Mouse (Mus musculus) neural tube, embryonic 11.5 days (tissue): ENCODE results near the gene Hyal1. TPM values are rescaled to one million over a fixed set of nuclear protein-coding genes. Genes with fewer than 3 reads are reported as not detected.
A peak's percentile ranks its signal among the peaks of the same experiment; 100 is the strongest.

Source experiments
- ATAC-seq: fragments of 200-750 bp; cut with Nextera tagmentation; 2 replicates; pipeline ENCODE4 v1.8.0; 2017; ENCODE audit warnings: moderate number of reproducible peaks, mild to moderate bottlenecking, moderate TSS enrichment, moderate library complexity; ENCODE audit not compliant: insufficient read depth, low FRiP score, low TSS enrichment
- DNase-seq: peaks from one replicate; pipeline ENCODE4 v3.0.0-alpha.2; 2015; ENCODE audit warnings: low spot score
- H3K27ac ChIP-seq: fragments of 300-500 bp; sonication (generic); 2 replicates; pipeline ENCODE4 v1.5.1; 2014; ENCODE audit warnings: low read depth, mild to moderate bottlenecking, low read length
- H3K27me3 ChIP-seq: fragments of 300-500 bp; sonication (generic); 2 replicates; pipeline ENCODE4 v1.6.1; 2014; ENCODE audit warnings: mild to moderate bottlenecking, low read length, mixed read lengths; ENCODE audit not compliant: control insufficient read depth, insufficient read depth
- H3K36me3 ChIP-seq: fragments of 300-500 bp; sonication (generic); 2 replicates; pipeline ENCODE4 v1.6.1; 2014; ENCODE audit warnings: mild to moderate bottlenecking, low read length, moderate library complexity, mixed read lengths; ENCODE audit not compliant: control insufficient read depth, insufficient read depth
- H3K4me1 ChIP-seq: fragments of 300-500 bp; sonication (generic); 2 replicates; pipeline ENCODE4 v1.6.1; 2014; ENCODE audit warnings: low read length, mixed read lengths; ENCODE audit not compliant: control insufficient read depth, insufficient read depth
- H3K4me2 ChIP-seq: fragments of 300-500 bp; sonication (generic); 2 replicates; pipeline ENCODE4 v1.6.1; 2014; ENCODE audit warnings: low read depth, mild to moderate bottlenecking, moderate library complexity
- H3K4me3 ChIP-seq: fragments of 300-500 bp; sonication (generic); 2 replicates; pipeline ENCODE4 v1.5.1; 2014; ENCODE audit warnings: low read depth, low read length
- H3K9ac ChIP-seq: fragments of 300-500 bp; sonication (generic); 2 replicates; pipeline ENCODE4 v1.6.1; 2014; ENCODE audit warnings: mild to moderate bottlenecking, low read length
- H3K9me3 ChIP-seq: fragments of 300-500 bp; sonication (generic); 2 replicates; pipeline ENCODE4 v1.6.1; 2016; ENCODE audit warnings: low read length; ENCODE audit not compliant: control insufficient read depth
- WGBS: fragments of 180-500 bp; shearing (Covaris S2); extraction: QIAGEN DNeasy Blood & Tissue Kit; methylation state at CpG from one replicate; pipeline ENCODE4 v1.1.7; 2014; 5-methylcytosine and 5-hydroxymethylcytosine counted together
- polyA plus RNA-seq: library from polyadenylated mRNA; unstranded; fragments of >200 nt; fragmentation: Nextera tagmentation; extraction: Ambion mirVana; gene quantifications from 2 replicates; pipeline ENCODE4 v1.2.1, GENCODE M21; 2014

Hyal1 gene
- polyA plus RNA-seq, 1 experiment from 2014 or later = 4.0 TPM

DNA sequence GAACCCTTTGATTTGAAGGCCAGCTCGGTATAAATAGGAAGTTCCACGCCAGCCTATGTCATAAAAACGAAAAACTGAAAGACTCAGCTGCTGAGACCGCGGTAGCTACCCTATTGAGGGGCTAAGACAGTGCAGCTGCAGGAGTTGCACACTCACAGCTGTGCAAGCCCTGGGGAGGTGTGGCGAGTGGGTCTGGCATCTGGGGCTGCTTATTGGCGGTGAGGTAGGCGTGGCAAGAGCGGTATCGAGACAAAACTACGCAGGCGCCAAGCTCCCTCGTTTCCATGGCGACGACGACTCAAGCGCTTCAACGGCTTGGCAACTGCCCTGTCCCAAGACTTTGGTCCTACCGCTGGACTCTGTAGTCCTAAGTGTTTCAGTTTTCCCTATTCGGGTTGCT is 29.7 kb upstream of the Hyal1 start, which contains the start of gene Zmynd10:
TSS of gene Zmynd10 (plus strand) at position 273 of the 400 bp plus-strand sequence.
- WGBS = 4% methylated on average over 20 of the region's 20 CpGs
- peaks cover 28% of the 10 kb centered on the region for H3K4me1 ChIP-seq
- H3K4me3 ChIP-seq = no peak within 1 kb of the TSS
- H3K27me3 ChIP-seq = peaks cover 24% of the 10 kb centered on the region
- H3K27ac ChIP-seq = no peak within 1 kb of the TSS
- no peak within 1 kb of the TSS for H3K9ac ChIP-seq
- DNase-seq (peak; percentile 88), ATAC-seq (peak; percentile 52)
- peak within 1 kb of the TSS; percentile 29 for H3K4me2 ChIP-seq
- peaks cover 2% of the 10 kb centered on the region; the same call in 1 of the 2 replicates for H3K36me3 ChIP-seq
- no peaks in the 10 kb centered on the region for H3K9me3 ChIP-seq

DNA sequence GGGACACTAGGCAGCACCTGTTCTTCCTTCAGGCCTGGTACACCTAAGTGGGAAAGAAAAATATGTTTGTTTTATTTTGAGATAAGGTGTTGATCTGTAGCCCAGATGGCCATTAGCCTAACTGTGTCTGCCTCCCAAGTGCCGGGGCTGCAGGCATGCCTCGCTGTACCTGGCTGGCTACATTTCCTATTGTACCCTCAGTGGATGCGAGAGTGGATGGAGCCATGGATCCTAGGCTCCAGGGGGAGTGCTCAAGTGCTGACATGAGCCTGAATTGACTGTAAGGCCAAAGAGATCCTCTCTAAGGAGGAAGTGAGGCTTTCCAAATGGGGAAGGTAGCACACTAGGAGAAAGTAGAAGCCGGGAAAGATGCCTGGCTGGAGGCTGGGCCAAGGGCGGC is 28.8 kb upstream of the Hyal1 start:
- Histone ChIP-seq H3K4me2 (no peak overlapping the region), H3K4me3 (no peak overlapping the region), H3K27me3 (peaks cover 29% of the 10 kb centered on the region), H3K9me3 (no peaks in the 10 kb centered on the region), H3K27ac (no peak overlapping the region), H3K36me3 (peaks cover 2% of the 10 kb centered on the region; the same call in 1 of the 2 replicates), H3K4me1 (peaks cover 21% of the 10 kb centered on the region), H3K9ac (no peak overlapping the region)
- ATAC-seq (no peak), DNase-seq (no peak)
- WGBS = 88% methylated on average over 5 of the region's 5 CpGs

DNA sequence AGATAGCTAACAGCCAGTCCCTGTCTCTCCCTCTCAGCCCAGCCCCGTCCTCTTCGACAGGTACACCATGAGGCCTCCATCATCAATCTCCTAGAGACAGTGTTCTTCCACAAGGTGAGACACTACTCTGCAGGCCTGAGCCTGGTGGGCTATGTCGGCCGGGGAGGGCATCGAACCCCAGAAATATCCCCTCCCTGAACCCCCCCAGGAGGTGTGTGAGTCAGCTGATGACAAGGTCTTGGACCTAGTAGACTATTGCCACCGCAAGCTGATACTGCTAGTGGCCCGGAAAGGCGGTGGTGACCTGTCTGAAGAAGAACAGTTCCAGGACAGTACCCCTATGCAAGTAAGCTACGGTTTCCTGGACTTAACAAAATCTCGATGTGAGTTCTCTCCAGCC is 27.9 kb upstream of the Hyal1 start:
- Histone ChIP-seq H3K4me1 (peaks cover 26% of the 10 kb centered on the region), H3K4me2 (no peak overlapping the region), H3K27me3 (peaks cover 30% of the 10 kb centered on the region), H3K27ac (no peak overlapping the region), H3K36me3 (peaks cover 2% of the 10 kb centered on the region; the same call in 1 of the 2 replicates), H3K9ac (no peak overlapping the region), H3K4me3 (no peak overlapping the region), H3K9me3 (no peaks in the 10 kb centered on the region)
- DNase-seq = no peak
- WGBS = 88% methylated on average over 10 of the region's 10 CpGs
- ATAC-seq = no peak

DNA sequence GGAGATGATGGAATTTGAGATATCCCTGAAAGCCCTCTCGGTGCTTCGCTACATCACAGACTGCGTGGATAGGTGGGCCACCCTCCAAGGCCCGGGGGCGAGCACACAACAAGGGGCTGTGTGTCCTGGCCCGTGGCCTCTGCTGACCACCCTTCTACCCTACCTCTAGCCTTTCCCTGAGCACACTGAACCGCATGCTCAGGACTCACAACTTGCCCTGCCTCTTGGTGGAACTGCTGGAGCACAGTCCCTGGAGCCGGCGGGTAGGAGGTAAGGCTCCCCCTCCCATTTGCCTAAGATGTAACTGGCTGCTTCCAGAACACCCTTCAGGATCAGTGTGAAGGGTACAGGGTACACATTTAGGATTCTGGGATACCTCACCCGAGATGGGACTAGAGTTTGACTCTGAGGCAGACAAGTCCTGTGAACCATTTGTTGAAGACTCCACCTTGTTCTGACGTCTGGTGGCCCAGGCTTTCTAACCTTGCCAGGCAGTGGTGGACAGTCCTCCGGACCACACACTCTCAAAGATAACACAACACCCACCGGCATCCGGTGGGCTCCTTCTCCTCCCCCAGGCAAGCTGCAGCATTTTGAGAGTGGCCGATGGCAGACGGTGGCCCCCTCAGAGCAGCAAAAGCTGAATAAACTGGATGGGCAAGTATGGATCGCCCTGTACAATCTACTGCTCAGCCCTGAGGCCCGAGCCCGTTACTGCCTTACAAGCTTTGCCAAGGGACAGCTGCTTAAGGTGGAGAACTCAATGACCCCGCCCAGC is 27.2 kb upstream of the Hyal1 start:
- no peak overlapping the region for H3K27ac ChIP-seq
- H3K4me1 ChIP-seq = peaks cover 27% of the 10 kb centered on the region
- H3K36me3 ChIP-seq = peaks cover 2% of the 10 kb centered on the region; the same call in 1 of the 2 replicates
- no peaks in the 10 kb centered on the region for H3K9me3 ChIP-seq
- peaks cover 30% of the 10 kb centered on the region for H3K27me3 ChIP-seq
- no peak for ATAC-seq
- no peak overlapping the region for H3K9ac ChIP-seq
- DNase-seq = no peak
- 91% methylated on average over 20 of the region's 20 CpGs for WGBS
- no peak overlapping the region for H3K4me2 ChIP-seq
- no peak overlapping the region for H3K4me3 ChIP-seq

DNA sequence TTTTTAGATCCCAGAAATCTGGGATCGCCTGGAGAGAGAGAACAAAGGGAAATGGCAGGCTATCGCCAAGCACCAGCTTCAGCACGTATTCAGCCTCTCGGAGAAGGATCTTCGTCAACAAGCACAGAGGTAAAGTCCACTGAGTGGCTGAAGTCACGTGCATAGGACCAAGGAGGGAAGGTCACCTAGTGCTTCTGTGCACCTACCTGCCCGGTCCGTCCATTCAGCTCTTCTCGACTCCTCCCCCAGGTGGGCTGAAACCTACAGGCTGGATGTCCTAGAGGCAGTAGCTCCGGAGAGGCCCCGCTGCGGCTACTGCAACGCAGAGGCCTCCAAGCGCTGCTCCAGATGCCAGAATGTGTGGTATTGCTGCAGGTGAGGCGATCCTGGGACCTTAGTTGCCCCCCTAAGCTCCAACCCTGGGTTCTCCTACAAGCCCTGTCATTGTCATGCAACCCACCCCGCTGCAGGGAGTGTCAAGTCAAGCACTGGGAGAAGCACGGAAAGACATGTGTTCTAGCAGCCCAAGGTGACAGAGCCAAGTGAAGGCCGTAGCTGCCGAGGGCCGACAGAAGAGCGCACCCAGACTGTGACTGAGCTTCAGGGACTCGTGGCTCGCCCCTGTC is 26.1 kb upstream of the Hyal1 start:
- Histone ChIP-seq H3K9me3 (no peaks in the 10 kb centered on the region), H3K27me3 (peaks cover 30% of the 10 kb centered on the region), H3K4me2 (peak overlapping the region; percentile 70), H3K36me3 (no peaks in the 10 kb centered on the region), H3K9ac (0 out of 2 replicates have a peak overlapping the region, but pooled peaks have one; percentile 1), H3K27ac (no peak overlapping the region), H3K4me3 (peak overlapping the region; percentile 40; the same call in 1 of the 2 replicates), H3K4me1 (peaks cover 32% of the 10 kb centered on the region)
- DNase-seq (no peak), ATAC-seq (no peak)
- whole genome bisulfite sequencing = 22% methylated on average over 23 of the region's 23 CpGs

DNA sequence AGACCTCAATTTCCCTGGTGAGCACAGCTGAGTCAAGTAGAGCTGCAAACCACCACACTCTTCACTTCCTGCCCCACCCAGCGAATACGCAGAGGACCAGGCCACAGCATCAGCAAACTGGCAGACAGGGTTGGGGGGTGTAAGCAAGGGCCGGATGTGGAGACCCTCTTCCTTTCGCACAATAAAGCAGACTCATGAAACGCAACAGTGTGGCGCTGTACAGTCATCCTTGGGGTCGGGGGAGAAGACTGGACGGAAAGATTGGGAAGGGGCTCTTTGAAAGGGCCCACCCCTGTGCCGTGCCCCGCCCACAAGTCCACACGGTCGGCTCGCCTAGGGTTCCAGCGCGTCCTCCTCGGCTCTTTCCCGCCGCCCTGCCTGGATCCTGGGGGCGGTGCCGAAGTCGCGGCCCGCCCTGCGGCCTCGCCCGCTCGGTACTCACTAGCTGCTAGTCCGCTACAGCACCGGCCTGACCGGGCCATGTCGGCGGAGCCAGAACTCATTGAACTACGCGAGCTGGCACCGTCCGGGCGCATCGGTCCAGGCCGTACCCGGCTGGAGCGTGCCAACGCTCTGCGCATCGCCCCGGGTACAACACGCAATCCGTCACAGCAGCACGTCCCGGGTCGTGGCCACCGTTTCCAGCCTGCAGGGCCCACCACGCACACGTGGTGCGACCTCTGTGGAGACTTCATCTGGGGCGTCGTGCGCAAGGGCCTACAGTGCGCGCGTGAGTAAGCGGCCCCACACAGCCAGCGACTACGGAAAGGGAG is 25.4 kb upstream of the Hyal1 start, which contains the start of gene Rassf1:
TSS of gene Rassf1 (plus strand) at position 439 of the 773 bp plus-strand sequence.
- DNase-seq (peak; percentile 67), ATAC-seq (no peak)
- WGBS = 1% methylated on average over 53 of the region's 63 CpGs
- peaks cover 39% of the 10 kb centered on the region for H3K4me1 ChIP-seq
- peak within 1 kb of the TSS; percentile 52 for H3K9ac ChIP-seq
- peak within 1 kb of the TSS; percentile 70 for H3K4me2 ChIP-seq
- no peaks in the 10 kb centered on the region for H3K9me3 ChIP-seq
- H3K27ac ChIP-seq = peak within 1 kb of the TSS; percentile 15; the same call in 1 of the 2 replicates
- H3K4me3 ChIP-seq = peak within 1 kb of the TSS; percentile 40
- H3K36me3 ChIP-seq = no peaks in the 10 kb centered on the region
- peaks cover 30% of the 10 kb centered on the region for H3K27me3 ChIP-seq

DNA sequence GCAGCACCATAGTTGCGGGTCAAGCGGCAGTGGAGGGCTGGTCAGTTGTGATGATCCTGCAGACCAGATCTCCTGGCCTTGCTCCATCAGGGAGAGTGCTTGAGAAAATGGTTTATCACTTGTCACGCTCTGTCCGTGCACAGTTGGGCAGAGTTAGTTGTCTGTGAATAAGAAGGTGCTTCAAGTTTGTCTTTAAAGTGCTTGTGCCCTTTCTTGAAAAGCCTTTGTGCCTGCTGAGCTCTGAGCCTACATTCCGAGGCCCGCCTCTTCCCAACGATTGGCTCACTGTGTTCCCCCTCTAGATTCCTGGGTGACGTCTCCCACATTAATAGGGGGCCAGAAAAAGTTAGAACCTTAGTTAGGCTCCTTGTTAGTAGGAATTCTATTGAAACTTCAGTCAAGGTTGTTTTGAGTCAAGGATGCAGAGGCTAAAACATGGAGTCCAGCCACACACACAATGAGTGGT is 24.8 kb upstream of the Hyal1 start:
- Histone ChIP-seq H3K4me2 (peak overlapping the region; percentile 70), H3K4me1 (peaks cover 37% of the 10 kb centered on the region), H3K9me3 (no peaks in the 10 kb centered on the region), H3K27ac (peak overlapping the region; percentile 15; the same call in 1 of the 2 replicates), H3K36me3 (no peaks in the 10 kb centered on the region), H3K27me3 (peaks cover 30% of the 10 kb centered on the region), H3K9ac (peak overlapping the region; percentile 52), H3K4me3 (peak overlapping the region; percentile 40)
- no peak for DNase-seq
- WGBS = 10% methylated on average over 8 of the region's 8 CpGs
- ATAC-seq = no peak

DNA sequence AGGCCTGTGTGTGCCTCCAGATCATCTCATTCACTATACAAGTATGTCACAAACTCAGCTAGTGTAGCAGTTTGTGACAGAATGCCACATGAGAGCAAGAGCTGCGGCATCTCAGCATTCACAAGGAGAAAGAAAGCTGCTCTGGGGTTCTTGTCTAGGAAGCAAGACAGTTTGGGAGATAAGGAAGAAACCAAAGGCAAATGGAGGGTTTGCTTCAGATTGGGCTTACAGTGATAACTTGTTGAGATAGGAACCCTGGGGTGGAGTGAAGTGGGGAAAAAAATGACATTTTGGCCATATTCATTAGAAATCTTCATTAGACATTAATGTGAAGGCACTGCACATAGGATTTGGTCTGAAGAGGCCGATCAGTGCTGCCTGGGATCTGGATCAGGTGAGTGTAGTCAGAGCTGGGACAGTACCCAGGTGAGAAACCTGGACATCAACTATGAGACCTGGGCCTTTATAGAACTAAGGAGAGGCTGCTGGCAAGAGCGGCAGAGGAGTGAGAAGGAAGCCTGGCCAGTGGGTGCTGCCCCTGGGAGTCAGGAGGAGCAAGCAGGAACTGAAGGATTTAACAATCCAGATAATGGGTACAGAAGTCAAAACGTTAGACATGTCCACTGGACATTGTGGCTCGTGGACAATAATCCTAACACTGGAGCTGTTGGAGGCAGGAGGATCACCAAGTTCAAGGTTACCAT is 23.9 kb upstream of the Hyal1 start:
- Histone ChIP-seq H3K4me2 (no peak overlapping the region; the same call in 1 of the 2 replicates), H3K36me3 (peaks cover 5% of the 10 kb centered on the region), H3K27ac (no peak overlapping the region), H3K4me3 (no peak overlapping the region), H3K9ac (no peak overlapping the region), H3K4me1 (peaks cover 31% of the 10 kb centered on the region), H3K27me3 (peaks cover 30% of the 10 kb centered on the region), H3K9me3 (no peaks in the 10 kb centered on the region)
- ATAC-seq (no peak), DNase-seq (no peak)
- WGBS = 77% methylated on average over 5 of the region's 5 CpGs
